Mouse (Mus musculus): ENCODE results near the gene Galnt18. TPM values are rescaled to one million over a fixed set of nuclear protein-coding genes. Genes with fewer than 3 reads are reported as not detected.

The Galnt18 gene
- polyA plus RNA-seq, 1 experiment from 2014 or later, result 20.5 TPM

DNA sequence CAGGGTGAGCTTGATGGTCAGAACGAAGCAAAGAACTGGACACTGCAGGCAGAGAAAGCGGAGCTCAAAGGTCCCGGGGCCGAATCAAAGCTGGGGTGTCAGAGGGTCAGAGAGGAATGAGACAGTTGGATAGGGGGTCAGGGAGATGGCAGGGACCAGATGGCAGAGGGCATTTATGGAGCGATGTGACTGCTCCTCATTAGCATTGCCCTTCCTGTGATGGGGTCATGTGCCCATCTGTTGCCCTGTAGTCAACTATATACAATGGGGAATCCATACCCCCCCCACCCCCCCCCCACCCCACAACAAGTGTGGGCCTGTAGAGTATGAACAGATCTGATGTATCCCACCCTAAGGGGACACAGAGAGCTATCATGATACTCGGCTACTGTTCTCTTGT, 39.7 kb downstream of the Galnt18 start:
- ATAC-seq (ENCODE audit: low FRiP score, low TSS enrichment), result no peak
- Histone ChIP-seq H3K9ac (ENCODE audit: low read length) (no peak overlapping the region), H3K27me3 (ENCODE audit: control insufficient read depth, insufficient read depth, low read length) (no peaks in the 10 kb centered on the region), H3K36me3 (ENCODE audit: control insufficient read depth, insufficient read depth, low read length) (no peaks in the 10 kb centered on the region), H3K4me2 (replicated peaks; ENCODE audit: low read depth) (no peak overlapping the region), H3K4me1 (replicated peaks; ENCODE audit: control insufficient read depth, insufficient read depth) (no peaks in the 10 kb centered on the region), H3K27ac (replicated peaks) (no peak overlapping the region), H3K9me3 (ENCODE audit: control insufficient read depth, low read length) (no peaks in the 10 kb centered on the region), H3K4me3 (ENCODE audit: low read depth, low read length) (no peak overlapping the region)
- no peak for TF ChIP-seq CTCF (IDR thresholded peaks at IDR 0.05; ENCODE audit: low read depth)
- TF ChIP-seq EP300 (optimal IDR thresholded peaks at IDR 0.05), result no peak
- DNase-seq (ENCODE audit: low spot score), result no peak
- WGBS, result 71% methylated on average over 6 of the region's 6 CpGs

DNA sequence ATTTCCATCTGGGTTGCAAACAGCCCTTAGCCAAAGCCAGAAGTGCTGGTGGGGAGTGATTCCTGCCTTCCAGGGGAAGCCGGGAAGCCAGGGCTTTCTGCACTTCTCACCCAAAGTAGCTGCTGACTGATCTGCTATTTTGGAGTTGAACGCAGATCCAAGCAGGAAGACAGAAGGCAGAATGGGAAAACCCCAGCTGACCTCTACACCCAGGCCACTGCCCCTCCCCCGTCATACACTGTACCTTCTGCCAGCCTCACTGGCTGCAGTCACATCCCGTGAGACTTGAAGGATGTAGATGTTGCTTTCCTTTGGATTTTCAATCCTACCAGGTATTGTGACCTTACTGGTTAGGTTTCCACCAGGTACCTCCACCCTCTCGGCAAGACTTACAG, 40.4 kb downstream of the Galnt18 start:
- no peaks in the 10 kb centered on the region for H3K4me1 ChIP-seq (replicated peaks; ENCODE audit: control insufficient read depth, insufficient read depth)
- H3K4me3 ChIP-seq (ENCODE audit: low read depth, low read length), result no peak overlapping the region
- no peak for ATAC-seq (ENCODE audit: low FRiP score, low TSS enrichment)
- DNase-seq (ENCODE audit: low spot score), result no peak
- WGBS, result 60% methylated on average over 5 of the region's 5 CpGs
- no peaks in the 10 kb centered on the region for H3K36me3 ChIP-seq (ENCODE audit: control insufficient read depth, insufficient read depth, low read length)
- no peak overlapping the region for H3K4me2 ChIP-seq (replicated peaks; ENCODE audit: low read depth)
- no peaks in the 10 kb centered on the region for H3K9me3 ChIP-seq (ENCODE audit: control insufficient read depth, low read length)
- H3K9ac ChIP-seq (ENCODE audit: low read length), result no peak overlapping the region
- TF ChIP-seq CTCF (IDR thresholded peaks at IDR 0.05; ENCODE audit: low read depth) (no peak), EP300 (optimal IDR thresholded peaks at IDR 0.05) (no peak)
- H3K27ac ChIP-seq (replicated peaks), result no peak overlapping the region
- H3K27me3 ChIP-seq (ENCODE audit: control insufficient read depth, insufficient read depth, low read length), result no peaks in the 10 kb centered on the region

DNA sequence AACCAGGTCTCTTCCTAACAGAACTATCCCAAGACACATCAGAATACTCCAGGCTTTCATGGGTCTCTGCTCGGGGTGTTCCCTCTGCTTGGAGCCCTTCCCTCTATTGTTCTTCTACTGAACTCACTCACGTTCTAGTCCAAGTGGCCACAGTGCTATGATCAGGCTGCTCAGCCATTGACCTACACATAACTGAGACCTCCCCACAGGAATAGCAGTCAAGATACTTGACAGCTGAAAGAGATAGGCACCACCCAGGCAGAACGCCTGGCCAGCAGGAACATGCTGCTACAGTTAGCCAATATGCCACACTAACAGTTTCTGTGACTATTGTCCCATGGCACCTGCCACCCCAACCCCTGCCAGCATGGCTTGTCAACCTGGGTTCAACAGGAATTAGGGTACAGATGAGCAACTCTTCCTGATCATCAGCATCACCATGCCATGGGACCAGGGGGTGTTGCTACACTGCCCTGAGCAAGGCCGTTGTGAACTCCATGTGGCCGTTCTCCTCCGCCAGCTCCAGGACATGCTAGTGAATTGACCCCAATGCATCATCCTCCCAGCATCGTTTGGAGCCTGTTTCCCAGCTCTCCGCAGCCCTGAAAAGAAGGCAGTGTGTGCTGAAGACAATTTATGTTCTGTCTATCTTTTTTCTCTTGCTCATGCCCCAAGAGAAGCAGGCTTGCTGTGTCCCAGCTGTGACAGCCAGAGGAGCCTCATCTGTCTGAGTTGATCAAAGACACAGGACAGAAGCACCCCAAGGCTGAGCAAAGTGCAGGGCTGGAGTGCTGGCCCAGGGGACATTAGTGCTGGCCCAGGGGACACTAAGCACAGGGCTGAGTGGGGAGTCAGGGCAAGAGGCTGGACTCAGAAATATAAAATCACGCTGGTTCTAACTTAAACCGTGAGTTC, 41.1 kb downstream of the Galnt18 start:
- Histone ChIP-seq H3K4me3 (ENCODE audit: low read depth, low read length) (no peak overlapping the region), H3K4me2 (replicated peaks; ENCODE audit: low read depth) (no peak overlapping the region), H3K4me1 (replicated peaks; ENCODE audit: control insufficient read depth, insufficient read depth) (no peaks in the 10 kb centered on the region), H3K27ac (replicated peaks) (no peak overlapping the region), H3K36me3 (ENCODE audit: control insufficient read depth, insufficient read depth, low read length) (no peaks in the 10 kb centered on the region), H3K9ac (ENCODE audit: low read length) (no peak overlapping the region), H3K27me3 (ENCODE audit: control insufficient read depth, insufficient read depth, low read length) (no peaks in the 10 kb centered on the region), H3K9me3 (ENCODE audit: control insufficient read depth, low read length) (no peaks in the 10 kb centered on the region)
- WGBS, result 58% methylated on average over 10 of the region's 10 CpGs
- TF ChIP-seq EP300 (optimal IDR thresholded peaks at IDR 0.05) (no peak), CTCF (IDR thresholded peaks at IDR 0.05; ENCODE audit: low read depth) (no peak)
- ATAC-seq (ENCODE audit: low FRiP score, low TSS enrichment) (no peak), DNase-seq (ENCODE audit: low spot score) (no peak)

DNA sequence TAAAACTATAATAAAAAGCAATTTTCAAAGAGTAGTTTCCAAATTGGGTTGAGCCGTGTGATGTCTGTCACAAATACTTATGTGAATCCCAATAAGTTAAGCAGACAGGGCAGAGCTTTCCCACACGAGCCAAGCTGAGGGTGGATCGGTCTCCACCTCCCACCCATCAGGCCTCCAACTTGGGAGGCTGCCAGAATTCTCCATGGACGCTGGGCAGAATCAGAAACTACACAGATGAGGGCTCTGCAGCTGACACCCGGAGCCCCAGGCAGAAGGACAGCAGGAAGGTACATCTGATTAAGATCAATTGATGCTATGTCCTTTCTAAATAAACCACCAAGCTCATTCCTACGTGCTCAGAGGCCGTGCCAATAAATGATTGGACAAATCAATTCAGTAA, 42.4 kb downstream of the Galnt18 start:
- no peaks in the 10 kb centered on the region for H3K27me3 ChIP-seq (ENCODE audit: control insufficient read depth, insufficient read depth, low read length)
- no peak overlapping the region for H3K4me2 ChIP-seq (replicated peaks; ENCODE audit: low read depth)
- H3K27ac ChIP-seq (replicated peaks), result no peak overlapping the region
- TF ChIP-seq EP300 (optimal IDR thresholded peaks at IDR 0.05) (no peak), CTCF (IDR thresholded peaks at IDR 0.05; ENCODE audit: low read depth) (no peak)
- no peak overlapping the region for H3K9ac ChIP-seq (ENCODE audit: low read length)
- no peaks in the 10 kb centered on the region for H3K9me3 ChIP-seq (ENCODE audit: control insufficient read depth, low read length)
- no peak overlapping the region for H3K4me3 ChIP-seq (ENCODE audit: low read depth, low read length)
- DNase-seq (ENCODE audit: low spot score) (no peak), ATAC-seq (ENCODE audit: low FRiP score, low TSS enrichment) (no peak)
- WGBS, result 28% methylated on average over 7 of the region's 7 CpGs
- H3K36me3 ChIP-seq (ENCODE audit: control insufficient read depth, insufficient read depth, low read length), result no peaks in the 10 kb centered on the region
- no peaks in the 10 kb centered on the region for H3K4me1 ChIP-seq (replicated peaks; ENCODE audit: control insufficient read depth, insufficient read depth)

DNA sequence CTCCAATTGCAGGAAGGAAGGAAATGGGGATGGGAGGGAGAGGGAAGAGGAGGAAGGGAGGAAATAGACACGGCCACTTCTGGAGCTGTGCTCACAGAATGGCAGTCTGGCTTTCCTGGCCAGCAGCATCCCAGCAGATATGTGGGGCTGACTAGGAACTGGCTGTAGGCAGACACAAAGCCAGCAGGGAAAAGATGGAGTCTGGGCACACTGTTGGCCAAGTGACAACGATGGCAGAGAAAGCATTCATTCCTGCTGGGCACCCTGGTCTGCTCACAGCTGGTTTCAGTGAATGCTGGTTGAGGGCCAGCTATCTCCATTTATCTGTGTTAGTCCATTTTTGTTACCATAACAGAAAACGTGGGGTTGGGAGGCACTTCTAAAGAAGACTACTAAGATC, 43.4 kb downstream of the Galnt18 start:
- H3K27me3 ChIP-seq (ENCODE audit: control insufficient read depth, insufficient read depth, low read length), result no peaks in the 10 kb centered on the region
- H3K4me3 ChIP-seq (ENCODE audit: low read depth, low read length), result no peak overlapping the region
- ATAC-seq (ENCODE audit: low FRiP score, low TSS enrichment) (no peak), DNase-seq (ENCODE audit: low spot score) (no peak)
- no peak overlapping the region for H3K9ac ChIP-seq (ENCODE audit: low read length)
- H3K4me2 ChIP-seq (replicated peaks; ENCODE audit: low read depth), result no peak overlapping the region
- no peaks in the 10 kb centered on the region for H3K4me1 ChIP-seq (replicated peaks; ENCODE audit: control insufficient read depth, insufficient read depth)
- TF ChIP-seq CTCF (IDR thresholded peaks at IDR 0.05; ENCODE audit: low read depth) (no peak), EP300 (optimal IDR thresholded peaks at IDR 0.05) (no peak)
- WGBS, result 47% methylated on average over 3 of the region's 3 CpGs
- no peak overlapping the region for H3K27ac ChIP-seq (replicated peaks)
- H3K9me3 ChIP-seq (ENCODE audit: control insufficient read depth, low read length), result no peaks in the 10 kb centered on the region
- H3K36me3 ChIP-seq (ENCODE audit: control insufficient read depth, insufficient read depth, low read length), result no peaks in the 10 kb centered on the region
